Mouse (Mus musculus) fibroblast of lung, adult 2 months (primary cell): ENCODE data around the gene Ncam1.

Experiments
- DNase-seq: peaks from one replicate; pipeline ENCODE4 v3.0.0-alpha.2; 2011; ENCODE audit warnings: low read depth

The Ncam1 gene

GRCm38 (mm10) chr9:49621691-49622090, 177.0 kb downstream of the Ncam1 start:
- DNase-seq: no peak

- DNase-seq: no peak
These were observed 179.9 kb downstream of the Ncam1 start for GRCm38 (mm10) chr9:49618699-49619392.

- DNase-seq: no peak
These were observed 180.5 kb downstream of the Ncam1 start for GRCm38 (mm10) chr9:49618266-49618665.

GRCm38 (mm10) chr9:49617216-49617615, 181.5 kb downstream of the Ncam1 start:
- DNase-seq: no peak

- no peak for DNase-seq
These were observed 186.3 kb downstream of the Ncam1 start for GRCm38 (mm10) chr9:49612387-49612786.

- no peak for DNase-seq
These were observed 190.5 kb downstream of the Ncam1 start for GRCm38 (mm10) chr9:49608191-49608590.

- DNase-seq: no peak
These were observed 192.0 kb downstream of the Ncam1 start for GRCm38 (mm10) chr9:49606717-49607116.

GRCm38 (mm10) chr9:49606317-49606716, 192.4 kb downstream of the Ncam1 start:
- no peak for DNase-seq

GRCm38 (mm10) chr9:49605791-49606190, 192.9 kb downstream of the Ncam1 start:
- peak; percentile 66 for DNase-seq

GRCm38 (mm10) chr9:49605351-49605750, 193.4 kb downstream of the Ncam1 start:
- no peak for DNase-seq

GRCm38 (mm10) chr9:49601215-49601614, 197.5 kb downstream of the Ncam1 start:
- no peak for DNase-seq

GRCm38 (mm10) chr9:49595635-49596348, 202.9 kb downstream of the Ncam1 start:
- no peak for DNase-seq

GRCm38 (mm10) chr9:49594876-49595634, 203.7 kb downstream of the Ncam1 start:
- DNase-seq: no peak

- no peak for DNase-seq
These were observed 204.7 kb downstream of the Ncam1 start for GRCm38 (mm10) chr9:49593951-49594536.

- DNase-seq: no peak
These were observed 206.7 kb downstream of the Ncam1 start for GRCm38 (mm10) chr9:49592006-49592405.

- DNase-seq: no peak
These were observed 208.5 kb downstream of the Ncam1 start for GRCm38 (mm10) chr9:49590261-49590660.

- no peak for DNase-seq
These were observed 221.6 kb downstream of the Ncam1 start for GRCm38 (mm10) chr9:49577136-49577535.

- DNase-seq: peak; percentile 42
These were observed 226.8 kb downstream of the Ncam1 start for GRCm38 (mm10) chr9:49571695-49572510.

- DNase-seq: no peak
These were observed 227.7 kb downstream of the Ncam1 start for GRCm38 (mm10) chr9:49570731-49571694.

GRCm38 (mm10) chr9:49570033-49570660, 228.6 kb downstream of the Ncam1 start:
- DNase-seq: no peak
